Mouse (Mus musculus): Measurements from ENCODE around the gene Mark1. TPM values are rescaled to one million over a fixed set of nuclear protein-coding genes. Genes with fewer than 3 reads are reported as not detected.

Gene Mark1
- polyA plus RNA-seq, 1 experiment = not detected

GRCm38 (mm10) chr1:184869939-184870565 lies 129.3 kb downstream of the Mark1 start:
- no peak overlapping the region for H3ac ChIP-seq (ENCODE audit: control insufficient read depth, insufficient read length)
- no peaks in the 10 kb centered on the region for H3K79me2 ChIP-seq (ENCODE audit: control insufficient read depth, insufficient read depth)
- no peak for TF ChIP-seq MYOD1 (IDR thresholded peaks at IDR 0.05; ENCODE audit: control insufficient read depth in 1 of 3, insufficient read length in 2 of 3, low read depth in 2 of 3)
- TF ChIP-seq TCF12 (IDR thresholded peaks at IDR 0.05; ENCODE audit: insufficient read depth, poor library complexity, severe bottlenecking) = no peak
- TF ChIP-seq REST (IDR thresholded peaks at IDR 0.05; ENCODE audit: insufficient read depth, insufficient read length) = no peak
- TF ChIP-seq POLR2A (IDR thresholded peaks at IDR 0.05; ENCODE audit: insufficient read length, low read depth) = no peak
- TF ChIP-seq E2F4 (IDR thresholded peaks at IDR 0.05; ENCODE audit: insufficient read depth) = no peak
- TF ChIP-seq CEBPB (IDR thresholded peaks at IDR 0.05; ENCODE audit: insufficient read depth, poor library complexity, severe bottlenecking) = no peak
- no peak for TF ChIP-seq POLR2AphosphoS2 (IDR thresholded peaks at IDR 0.05; ENCODE audit: insufficient read length, low read depth)
- TF ChIP-seq SRF (IDR thresholded peaks at IDR 0.05; ENCODE audit: control insufficient read depth, insufficient read length, low read depth) = no peak
- no peak for TF ChIP-seq TCF3 (IDR thresholded peaks at IDR 0.05; ENCODE audit: insufficient read length, low read depth)
- no peak for TF ChIP-seq MYOG (IDR thresholded peaks at IDR 0.05; ENCODE audit: control insufficient read depth in 1 of 3, insufficient read depth in 1 of 3, insufficient read length in 2 of 3, low read depth in 2 of 3)
- no peak for TF ChIP-seq MAX (IDR thresholded peaks at IDR 0.05; ENCODE audit: low read depth)
- TF ChIP-seq USF1 (IDR thresholded peaks at IDR 0.05; ENCODE audit: low read depth) = no peak
- H3K4me2 ChIP-seq (ENCODE audit: low read depth) = no peak overlapping the region
- H3K36me3 ChIP-seq (ENCODE audit: control insufficient read depth, insufficient read depth) = no peaks in the 10 kb centered on the region
- H3K27me3 ChIP-seq (ENCODE audit: control insufficient read depth, insufficient read depth, insufficient read length) = peaks cover 9% of the 10 kb centered on the region
- H3K4me3 ChIP-seq = no peak overlapping the region

GRCm38 (mm10) chr1:184867640-184868120 lies 131.7 kb downstream of the Mark1 start:
- Histone ChIP-seq H3ac (ENCODE audit: control insufficient read depth, insufficient read length) (no peak overlapping the region), H3K79me2 (ENCODE audit: control insufficient read depth, insufficient read depth) (no peaks in the 10 kb centered on the region), H3K36me3 (ENCODE audit: control insufficient read depth, insufficient read depth) (no peaks in the 10 kb centered on the region), H3K4me2 (ENCODE audit: low read depth) (no peak overlapping the region), H3K4me3 (no peak overlapping the region), H3K27me3 (ENCODE audit: control insufficient read depth, insufficient read depth, insufficient read length) (no peaks in the 10 kb centered on the region)
- TF ChIP-seq E2F4 (IDR thresholded peaks at IDR 0.05; ENCODE audit: insufficient read depth) = no peak
- no peak for TF ChIP-seq POLR2A (IDR thresholded peaks at IDR 0.05; ENCODE audit: insufficient read length, low read depth)

- Histone ChIP-seq H3K79me2 (ENCODE audit: control insufficient read depth, insufficient read depth) (no peaks in the 10 kb centered on the region), H3K4me3 (no peak overlapping the region), H3K27me3 (ENCODE audit: control insufficient read depth, insufficient read depth, insufficient read length) (no peaks in the 10 kb centered on the region), H3K36me3 (ENCODE audit: control insufficient read depth, insufficient read depth) (no peaks in the 10 kb centered on the region), H3ac (ENCODE audit: control insufficient read depth, insufficient read length) (no peak overlapping the region), H3K4me2 (ENCODE audit: low read depth) (no peak overlapping the region)
- no peak for TF ChIP-seq E2F4 (IDR thresholded peaks at IDR 0.05; ENCODE audit: insufficient read depth)
- TF ChIP-seq POLR2A (IDR thresholded peaks at IDR 0.05; ENCODE audit: insufficient read length, low read depth) = no peak
- TF ChIP-seq POLR2AphosphoS2 (IDR thresholded peaks at IDR 0.05; ENCODE audit: insufficient read length, low read depth) = no peak
- no peak for TF ChIP-seq TCF3 (IDR thresholded peaks at IDR 0.05; ENCODE audit: insufficient read length, low read depth)
- no peak for TF ChIP-seq USF1 (IDR thresholded peaks at IDR 0.05; ENCODE audit: low read depth)
- TF ChIP-seq MYOD1 (IDR thresholded peaks at IDR 0.05; ENCODE audit: control insufficient read depth in 1 of 3, insufficient read length in 2 of 3, low read depth in 2 of 3) = no peak
- TF ChIP-seq SRF (IDR thresholded peaks at IDR 0.05; ENCODE audit: control insufficient read depth, insufficient read length, low read depth) = no peak
- no peak for TF ChIP-seq CEBPB (IDR thresholded peaks at IDR 0.05; ENCODE audit: insufficient read depth, poor library complexity, severe bottlenecking)
- no peak for TF ChIP-seq TCF12 (IDR thresholded peaks at IDR 0.05; ENCODE audit: insufficient read depth, poor library complexity, severe bottlenecking)
- TF ChIP-seq REST (IDR thresholded peaks at IDR 0.05; ENCODE audit: insufficient read depth, insufficient read length) = no peak
- TF ChIP-seq MYOG (IDR thresholded peaks at IDR 0.05; ENCODE audit: control insufficient read depth in 1 of 3, insufficient read depth in 1 of 3, insufficient read length in 2 of 3, low read depth in 2 of 3) = no peak
- no peak for TF ChIP-seq MAX (IDR thresholded peaks at IDR 0.05; ENCODE audit: low read depth)
Observed at GRCm38 (mm10) chr1:184864381-184864801, 135.0 kb downstream of the Mark1 start.

GRCm38 (mm10) chr1:184862636-184863035 lies 136.7 kb downstream of the Mark1 start:
- Histone ChIP-seq H3K36me3 (ENCODE audit: control insufficient read depth, insufficient read depth) (no peaks in the 10 kb centered on the region), H3K4me2 (ENCODE audit: low read depth) (no peak overlapping the region), H3K27me3 (ENCODE audit: control insufficient read depth, insufficient read depth, insufficient read length) (no peaks in the 10 kb centered on the region), H3K79me2 (ENCODE audit: control insufficient read depth, insufficient read depth) (no peaks in the 10 kb centered on the region), H3K4me3 (no peak overlapping the region), H3ac (ENCODE audit: control insufficient read depth, insufficient read length) (no peak overlapping the region)
- TF ChIP-seq REST (IDR thresholded peaks at IDR 0.05; ENCODE audit: insufficient read depth, insufficient read length) (no peak), CEBPB (IDR thresholded peaks at IDR 0.05; ENCODE audit: insufficient read depth, poor library complexity, severe bottlenecking) (no peak), TCF3 (IDR thresholded peaks at IDR 0.05; ENCODE audit: insufficient read length, low read depth) (no peak), MYOG (IDR thresholded peaks at IDR 0.05; ENCODE audit: control insufficient read depth in 1 of 3, insufficient read depth in 1 of 3, insufficient read length in 2 of 3, low read depth in 2 of 3) (no peak), E2F4 (IDR thresholded peaks at IDR 0.05; ENCODE audit: insufficient read depth) (no peak), SRF (IDR thresholded peaks at IDR 0.05; ENCODE audit: control insufficient read depth, insufficient read length, low read depth) (no peak), POLR2AphosphoS2 (IDR thresholded peaks at IDR 0.05; ENCODE audit: insufficient read length, low read depth) (no peak), MAX (IDR thresholded peaks at IDR 0.05; ENCODE audit: low read depth) (no peak)

GRCm38 (mm10) chr1:184861551-184861950 lies 137.8 kb downstream of the Mark1 start:
- Histone ChIP-seq H3K36me3 (ENCODE audit: control insufficient read depth, insufficient read depth) (no peaks in the 10 kb centered on the region), H3ac (ENCODE audit: control insufficient read depth, insufficient read length) (no peak overlapping the region), H3K4me3 (no peak overlapping the region), H3K27me3 (ENCODE audit: control insufficient read depth, insufficient read depth, insufficient read length) (no peaks in the 10 kb centered on the region), H3K4me2 (ENCODE audit: low read depth) (no peak overlapping the region), H3K79me2 (ENCODE audit: control insufficient read depth, insufficient read depth) (no peaks in the 10 kb centered on the region)
- TF ChIP-seq REST (IDR thresholded peaks at IDR 0.05; ENCODE audit: insufficient read depth, insufficient read length) (no peak), CEBPB (IDR thresholded peaks at IDR 0.05; ENCODE audit: insufficient read depth, poor library complexity, severe bottlenecking) (no peak), MYOD1 (IDR thresholded peaks at IDR 0.05; ENCODE audit: control insufficient read depth in 1 of 3, insufficient read length in 2 of 3, low read depth in 2 of 3) (no peak)

Data from myocyte (in vitro differentiated cells).